Mouse (Mus musculus): ENCODE results near the gene Tspan18.

DNA sequence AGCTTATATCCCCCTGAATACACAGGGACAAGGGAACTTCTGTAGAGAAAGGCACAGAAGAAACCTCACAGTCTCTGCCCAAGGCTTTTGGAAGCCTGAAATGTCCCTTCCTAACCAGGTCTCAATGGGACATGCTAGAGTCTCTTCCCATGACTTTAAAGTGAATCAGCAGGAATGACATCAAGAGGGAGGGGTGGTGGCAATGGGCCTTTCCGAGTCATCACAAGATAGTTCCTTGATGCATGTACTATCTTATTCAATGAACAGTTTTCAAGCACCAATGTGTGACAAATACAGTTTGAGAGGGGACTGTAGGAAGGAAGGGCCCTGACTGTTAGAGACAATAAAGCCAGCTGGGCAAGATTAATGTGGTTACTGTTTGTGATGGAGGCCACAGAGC lies 20.3 kb upstream of the Tspan18 start:
- no peak for TF ChIP-seq POLR2A (IDR thresholded peaks at IDR 0.05; ENCODE audit: low read depth, low read length)
- no peak for TF ChIP-seq CTCF (IDR thresholded peaks at IDR 0.05; ENCODE audit: extremely low read depth, insufficient read length, insufficient replicate concordance, low read depth, low read length)
